Mouse (Mus musculus): ENCODE results near the gene Lpo.

DNA sequence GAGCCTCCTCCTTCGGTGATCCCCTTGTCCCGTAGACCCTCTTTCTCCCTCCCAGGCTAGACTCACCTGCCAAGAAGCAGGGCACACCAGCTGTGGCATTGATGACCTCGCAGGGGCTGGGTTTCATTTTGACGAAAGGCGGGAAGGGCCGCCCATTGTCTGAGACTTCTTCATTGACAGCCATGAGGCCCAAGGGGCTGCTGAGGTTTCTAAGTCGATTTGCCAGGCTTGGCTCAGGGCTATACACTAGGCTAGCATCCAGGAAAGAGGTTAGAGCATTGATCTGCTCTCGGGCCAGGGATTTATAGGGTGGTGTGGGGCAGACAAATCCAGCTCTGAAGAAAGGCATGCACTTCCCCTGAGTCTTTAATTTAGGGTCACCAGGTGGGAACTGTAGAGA, 13.3 kb downstream of the Lpo start:
- TF ChIP-seq CTCF (conservative IDR thresholded peaks at IDR 0.05; ENCODE audit: low read length) (no peak), NANOG (IDR thresholded peaks at IDR 0.05; ENCODE audit: borderline replicate concordance, low read length) (no peak), POU5F1 (IDR thresholded peaks at IDR 0.05; ENCODE audit: borderline replicate concordance, low read length) (no peak)
